Mouse (Mus musculus): ENCODE measurements at regions not wholly inside any gene's neighbourhood (a gene's known extent, or its start where the extent isn't known, plus 50 kb on each side); places are given as distances from the start of the nearest gene placed in this dataset.

- TF ChIP-seq POLR2A (IDR thresholded peaks at IDR 0.05; ENCODE audit: control insufficient read depth in 1 of 2, insufficient read depth in 1 of 2, low read depth in 1 of 2, low read length in 2 of 2, poor library complexity in 1 of 2) (no peak), CHD1 (IDR thresholded peaks at IDR 0.05; ENCODE audit: low read depth, low read length) (no peak), NELFE (IDR thresholded peaks at IDR 0.05; ENCODE audit: low read depth, low read length) (no peak), USF1 (IDR thresholded peaks at IDR 0.05; ENCODE audit: low read depth, low read length) (no peak), CTCF (IDR thresholded peaks at IDR 0.05 in 2 of 3, conservative IDR thresholded peaks at IDR 0.05 in 1 of 3; ENCODE audit: control insufficient read depth in 1 of 3, insufficient read depth in 1 of 3, low read depth in 2 of 3, low read length in 3 of 3, poor library complexity in 1 of 3, severe bottlenecking in 1 of 3) (no peak), MAFK (IDR thresholded peaks at IDR 0.05; ENCODE audit: borderline replicate concordance, low read depth, low read length) (no peak), ZNF384 (IDR thresholded peaks at IDR 0.05; ENCODE audit: low read depth, low read length) (no peak), POLR2AphosphoS5 (IDR thresholded peaks at IDR 0.05; ENCODE audit: borderline replicate concordance, low read depth, low read length) (no peak)
Observed at GRCm38 (mm10) chr5:101157416-101157815, 311.9 kb downstream of the Gpat3 start.
